Mouse (Mus musculus): ENCODE results near the gene Slc27a4. TPM values are rescaled to one million over a fixed set of nuclear protein-coding genes. Genes with fewer than 3 reads are reported as not detected.

Gene Slc27a4
- polyA plus RNA-seq (2014; fragmentation: Illumina TruSeq; extraction: RNeasy Lipid Tissue Mini Kit (QIAGEN cat#74804); ENCODE audit: low read depth, low replicate concordance), result 0.36 TPM

GRCm38 (mm10) chr2:29802075-29802826 lies at the start of gene Slc27a4:
Gene Slc27a4, plus strand, starts transcription at chr2:29802634.

GRCm38 (mm10) chr2:29787104-29787917 lies 15.1 kb upstream of the Slc27a4 start, which contains the start of gene Coq4:
Gene Coq4, plus strand, starts transcription at chr2:29787493.

GRCm38 (mm10) chr2:29787937-29788681 lies 14.3 kb upstream of the Slc27a4 start, which contains the start of gene Trub2:
Gene Trub2, minus strand, starts transcription at chr2:29788502.

GRCm38 (mm10) chr2:29820025-29820817 lies 17.8 kb downstream of the Slc27a4 start, which contains the start of gene Urm1:
Gene Urm1, plus strand, starts transcription at chr2:29820075.

Other genes with a start within 250 kb of the Slc27a4 start
- 7.5 TPM for gene Rapgef1, start 182.9 kb upstream of the Slc27a4 start, polyA plus RNA-seq (2014; fragmentation: Illumina TruSeq; extraction: RNeasy Lipid Tissue Mini Kit (QIAGEN cat#74804); ENCODE audit: low read depth, low replicate concordance)
- gene Gm13420, start 50.9 kb upstream of the Slc27a4 start, polyA plus RNA-seq (2014; fragmentation: Illumina TruSeq; extraction: RNeasy Lipid Tissue Mini Kit (QIAGEN cat#74804); ENCODE audit: low read depth, low replicate concordance), result not detected
- gene Gm13547, start 43.3 kb upstream of the Slc27a4 start, polyA plus RNA-seq (2014; fragmentation: Illumina TruSeq; extraction: RNeasy Lipid Tissue Mini Kit (QIAGEN cat#74804); ENCODE audit: low read depth, low replicate concordance), result 10.7 TPM
- 18.5 TPM for gene Coq4, start 15.1 kb upstream of the Slc27a4 start, polyA plus RNA-seq (2014; fragmentation: Illumina TruSeq; extraction: RNeasy Lipid Tissue Mini Kit (QIAGEN cat#74804); ENCODE audit: low read depth, low replicate concordance)
- 5.0 TPM for gene Trub2, start 14.1 kb upstream of the Slc27a4 start, polyA plus RNA-seq (2014; fragmentation: Illumina TruSeq; extraction: RNeasy Lipid Tissue Mini Kit (QIAGEN cat#74804); ENCODE audit: low read depth, low replicate concordance)
- gene Urm1, start 17.4 kb downstream of the Slc27a4 start, polyA plus RNA-seq (2014; fragmentation: Illumina TruSeq; extraction: RNeasy Lipid Tissue Mini Kit (QIAGEN cat#74804); ENCODE audit: low read depth, low replicate concordance), result 5.2 TPM
- gene Cercam, start 66.5 kb downstream of the Slc27a4 start, polyA plus RNA-seq (2014; fragmentation: Illumina TruSeq; extraction: RNeasy Lipid Tissue Mini Kit (QIAGEN cat#74804); ENCODE audit: low read depth, low replicate concordance), result 1.3 TPM
- gene Odf2, start 86.6 kb downstream of the Slc27a4 start, polyA plus RNA-seq (2014; fragmentation: Illumina TruSeq; extraction: RNeasy Lipid Tissue Mini Kit (QIAGEN cat#74804); ENCODE audit: low read depth, low replicate concordance), result 961 TPM
- gene Gle1, start 132.8 kb downstream of the Slc27a4 start, polyA plus RNA-seq (2014; fragmentation: Illumina TruSeq; extraction: RNeasy Lipid Tissue Mini Kit (QIAGEN cat#74804); ENCODE audit: low read depth, low replicate concordance), result 22.6 TPM
- gene Sptan1, start 162.9 kb downstream of the Slc27a4 start, polyA plus RNA-seq (2014; fragmentation: Illumina TruSeq; extraction: RNeasy Lipid Tissue Mini Kit (QIAGEN cat#74804); ENCODE audit: low read depth, low replicate concordance), result 52.6 TPM
- 3.7 TPM for gene Wdr34, start 246.2 kb downstream of the Slc27a4 start, polyA plus RNA-seq (2014; fragmentation: Illumina TruSeq; extraction: RNeasy Lipid Tissue Mini Kit (QIAGEN cat#74804); ENCODE audit: low read depth, low replicate concordance)